Mouse (Mus musculus): ENCODE results near the gene Zcchc2. TPM values are rescaled to one million over a fixed set of nuclear protein-coding genes. Genes with fewer than 3 reads are reported as not detected.

Zcchc2 gene
- total RNA-seq, 1 experiment from 2014 or later, result 64.6 TPM

DNA sequence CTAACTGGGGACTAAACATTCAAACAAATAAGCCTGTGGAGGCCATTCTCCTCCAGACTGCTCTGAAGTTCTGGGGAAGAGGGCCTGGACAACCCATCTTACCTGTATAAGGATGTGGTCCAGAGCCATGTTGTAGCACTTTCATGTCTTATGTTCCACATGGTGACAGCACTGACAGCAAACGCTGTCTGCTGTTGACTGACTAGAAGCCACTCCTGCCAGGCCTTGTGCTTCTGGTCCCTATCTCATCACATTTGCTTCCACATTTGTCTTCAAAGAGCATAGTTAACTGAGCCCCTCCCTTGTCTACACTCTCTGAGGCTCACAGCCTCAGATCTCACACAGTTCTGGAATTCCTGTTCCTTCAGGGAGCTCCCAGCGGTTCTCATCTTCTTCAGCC lies 34.0 kb downstream of the Zcchc2 start:
- ATAC-seq (ENCODE audit: extremely low read depth, insufficient number of reproducible peaks, low FRiP score, poor library complexity, severe bottlenecking), result no peak

DNA sequence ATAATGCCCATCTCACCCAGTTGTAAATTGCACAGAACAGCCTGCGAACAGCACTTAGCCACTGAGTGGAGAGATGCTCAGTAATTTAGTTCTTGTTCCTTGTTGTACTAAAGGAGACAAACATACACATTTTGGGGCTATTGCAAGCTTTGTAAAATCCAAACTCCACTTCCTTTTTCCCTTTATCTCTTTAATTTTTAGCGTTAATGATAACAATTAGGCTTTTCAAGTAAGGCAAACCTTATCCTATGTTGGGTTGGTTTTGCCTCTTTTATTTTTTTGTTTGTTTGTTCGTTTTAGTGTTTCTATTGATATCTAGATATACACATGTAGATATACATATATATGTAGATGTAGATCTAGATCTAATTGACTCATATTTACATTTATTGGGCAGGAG lies 34.6 kb downstream of the Zcchc2 start:
- no peak for ATAC-seq (ENCODE audit: extremely low read depth, insufficient number of reproducible peaks, low FRiP score, poor library complexity, severe bottlenecking)

DNA sequence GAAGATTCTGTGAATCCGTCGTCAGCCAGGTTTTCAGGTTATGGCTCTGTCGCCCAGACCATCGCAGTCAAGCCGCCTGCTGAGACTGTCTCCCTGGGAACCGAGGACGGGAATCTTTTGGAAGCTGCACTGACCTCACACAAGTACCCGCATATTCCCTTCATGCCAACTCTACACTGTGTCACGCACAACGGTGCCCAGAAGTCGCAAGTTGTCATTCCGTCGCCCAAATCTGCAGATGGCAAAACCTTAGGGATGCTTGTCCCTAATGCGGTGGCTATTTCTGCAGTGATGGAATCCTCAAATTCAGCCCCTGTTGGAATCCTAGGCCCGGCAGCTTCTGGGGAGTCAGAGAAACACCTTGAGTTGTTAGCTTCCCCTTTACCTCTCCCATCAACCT lies 39.6 kb downstream of the Zcchc2 start:
- no peak for ATAC-seq (ENCODE audit: extremely low read depth, insufficient number of reproducible peaks, low FRiP score, poor library complexity, severe bottlenecking)

DNA sequence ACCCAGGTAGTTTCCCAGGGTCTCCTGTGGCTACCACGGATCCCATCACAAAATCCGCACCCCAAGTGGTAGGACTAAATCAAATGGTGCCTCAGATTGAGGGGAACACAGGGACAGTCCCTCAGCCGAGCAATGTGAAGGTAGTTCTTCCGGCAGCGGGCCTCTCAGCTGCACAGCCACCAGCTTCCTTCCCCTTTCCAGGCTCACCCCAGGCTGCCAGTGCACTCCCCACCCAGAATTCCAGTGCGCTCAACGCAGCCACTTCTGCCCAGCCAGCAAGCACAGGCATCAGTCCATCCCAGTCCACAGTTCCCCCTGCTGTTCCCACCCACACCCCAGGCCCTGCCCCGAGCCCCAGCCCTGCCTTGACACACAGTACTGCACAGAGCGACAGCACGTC lies 40.1 kb downstream of the Zcchc2 start:
- ATAC-seq (ENCODE audit: extremely low read depth, insufficient number of reproducible peaks, low FRiP score, poor library complexity, severe bottlenecking), result peak; percentile 61; the same call in 1 of the 2 replicates

DNA sequence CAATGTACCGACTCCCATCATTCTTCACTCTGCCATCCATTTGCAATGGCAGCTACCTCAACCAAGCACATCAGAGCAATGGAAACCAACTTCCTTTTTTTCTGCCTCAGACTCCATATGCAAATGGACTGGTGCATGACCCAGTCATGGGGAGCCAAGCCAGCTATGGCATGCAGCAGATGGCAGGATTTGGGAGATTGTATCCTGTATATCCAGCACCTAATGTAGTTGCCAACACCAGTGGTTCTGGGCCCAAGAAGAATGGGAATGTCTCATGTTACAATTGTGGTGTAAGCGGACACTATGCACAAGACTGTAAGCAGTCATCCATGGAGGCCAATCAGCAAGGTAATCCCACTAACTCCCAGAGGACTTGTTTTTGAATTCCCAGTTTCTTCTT lies 40.7 kb downstream of the Zcchc2 start:
- peak; percentile 17; the same call in 1 of the 2 replicates for ATAC-seq (ENCODE audit: extremely low read depth, insufficient number of reproducible peaks, low FRiP score, poor library complexity, severe bottlenecking)

DNA sequence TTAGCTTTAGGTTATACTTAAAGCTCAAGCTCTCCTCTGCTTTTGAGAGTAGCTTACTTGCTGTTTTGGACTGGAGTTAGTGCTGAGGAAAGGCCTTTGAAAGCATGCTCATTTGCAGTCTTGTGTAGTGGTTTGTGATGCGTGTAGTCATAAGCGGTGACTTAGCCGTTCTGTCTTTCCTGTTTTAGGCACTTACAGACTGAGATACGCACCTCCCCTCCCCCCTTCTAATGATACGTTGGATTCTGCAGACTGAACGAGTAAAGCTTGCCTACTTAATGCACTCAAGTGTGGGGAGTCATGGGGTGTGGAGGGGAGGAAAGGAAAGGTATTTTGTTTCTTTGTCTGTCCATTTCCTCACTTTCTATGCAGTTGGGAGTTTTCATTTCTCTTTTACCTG lies 41.7 kb downstream of the Zcchc2 start:
- ATAC-seq (ENCODE audit: extremely low read depth, insufficient number of reproducible peaks, low FRiP score, poor library complexity, severe bottlenecking), result no peak

DNA sequence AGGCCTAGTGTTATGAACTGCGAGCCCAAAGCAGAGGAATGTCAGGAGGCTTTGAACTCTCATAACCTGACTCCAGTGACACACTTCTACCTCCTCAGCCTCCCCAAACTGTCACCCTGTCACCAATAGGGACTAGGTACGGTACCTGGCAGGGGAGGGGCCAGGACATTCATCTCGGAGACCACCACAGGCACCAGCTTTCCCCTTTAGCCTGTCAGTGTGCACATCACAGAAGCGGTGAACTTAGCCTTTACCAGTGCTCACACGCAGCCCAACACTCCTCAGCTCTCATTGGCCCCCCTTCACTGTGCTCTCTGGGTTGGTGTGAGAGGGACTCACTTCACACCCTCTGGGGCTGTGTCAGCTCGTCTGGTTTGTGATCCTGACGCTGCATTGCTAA lies 44.6 kb downstream of the Zcchc2 start:
- no peak for ATAC-seq (ENCODE audit: extremely low read depth, insufficient number of reproducible peaks, low FRiP score, poor library complexity, severe bottlenecking)

DNA sequence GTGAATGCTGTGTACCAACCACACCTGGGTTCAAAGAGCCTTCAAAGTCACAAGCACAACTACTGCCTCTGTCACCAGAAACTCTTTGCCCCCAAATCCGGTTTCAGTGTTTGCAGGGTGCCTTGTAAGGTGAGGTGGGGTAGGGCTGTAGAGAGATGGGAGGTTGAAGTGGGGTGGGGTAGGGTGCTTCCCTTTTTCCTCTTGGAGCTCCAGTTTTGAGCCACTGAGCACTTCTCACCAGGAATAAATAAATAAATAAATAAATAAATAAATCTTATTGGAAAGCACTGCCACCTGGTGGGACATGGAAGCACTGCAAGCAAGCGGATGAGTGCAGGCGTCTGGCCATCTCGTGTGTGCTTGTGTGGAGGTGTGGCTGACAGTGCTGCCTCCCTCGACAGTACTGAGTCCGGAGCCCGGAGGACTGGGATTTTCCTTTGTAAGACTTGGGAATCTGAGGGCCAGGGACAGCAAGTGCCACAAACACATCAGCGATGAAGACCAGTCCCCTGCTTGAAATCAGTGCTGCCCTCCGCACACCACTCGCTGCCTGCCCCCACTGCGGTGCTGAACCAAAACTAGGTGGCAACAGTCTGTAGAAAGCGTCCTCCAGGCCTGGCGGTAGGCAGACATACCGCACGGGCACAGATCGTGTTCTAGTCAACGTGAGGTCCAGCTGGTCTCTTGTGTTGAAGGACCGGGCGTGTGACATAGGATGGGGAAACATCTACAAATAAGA lies 46.8 kb downstream of the Zcchc2 start:
- ATAC-seq (ENCODE audit: extremely low read depth, insufficient number of reproducible peaks, low FRiP score, poor library complexity, severe bottlenecking), result peak; percentile 62

DNA sequence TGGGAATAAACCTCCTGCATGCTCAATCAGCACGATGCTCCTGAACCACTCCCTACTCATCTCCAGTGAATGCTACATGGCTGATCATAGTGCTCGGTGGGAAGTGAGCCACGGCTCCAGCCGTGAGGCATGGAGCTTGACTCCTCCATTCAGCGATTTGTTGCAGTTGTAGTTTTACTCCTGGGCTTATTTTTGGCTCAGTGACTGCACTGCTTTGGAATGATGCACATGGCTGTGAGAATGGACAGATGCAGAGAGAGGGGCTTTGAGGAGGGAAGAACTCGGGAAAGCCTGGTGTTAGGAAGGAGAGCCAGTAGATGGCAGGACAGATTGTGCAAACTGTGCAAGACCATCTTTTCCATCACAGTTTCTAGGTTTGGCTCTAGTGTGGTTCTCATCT lies 49.1 kb downstream of the Zcchc2 start:
- no peak for ATAC-seq (ENCODE audit: extremely low read depth, insufficient number of reproducible peaks, low FRiP score, poor library complexity, severe bottlenecking)

DNA sequence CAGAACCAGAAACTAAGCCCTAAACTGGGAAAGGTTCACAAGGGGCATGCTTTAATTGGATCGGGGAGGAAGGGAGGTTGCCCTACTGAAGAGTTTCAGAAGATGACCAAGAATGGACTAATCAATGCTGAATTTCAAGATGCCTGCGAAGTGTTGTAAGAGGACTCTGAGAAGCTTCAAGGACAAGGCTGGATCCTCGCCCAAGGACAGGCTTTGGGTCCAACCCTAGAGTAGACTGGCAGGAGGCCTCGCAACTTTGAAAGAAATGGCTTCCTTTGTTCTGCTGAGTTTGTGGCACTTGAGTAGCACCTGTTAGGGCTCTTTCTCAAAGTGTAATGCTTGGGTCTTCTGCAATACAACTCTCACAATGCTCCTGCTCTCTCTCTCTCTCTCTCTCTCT lies 50.1 kb downstream of the Zcchc2 start:
- no peak for ATAC-seq (ENCODE audit: extremely low read depth, insufficient number of reproducible peaks, low FRiP score, poor library complexity, severe bottlenecking)

DNA sequence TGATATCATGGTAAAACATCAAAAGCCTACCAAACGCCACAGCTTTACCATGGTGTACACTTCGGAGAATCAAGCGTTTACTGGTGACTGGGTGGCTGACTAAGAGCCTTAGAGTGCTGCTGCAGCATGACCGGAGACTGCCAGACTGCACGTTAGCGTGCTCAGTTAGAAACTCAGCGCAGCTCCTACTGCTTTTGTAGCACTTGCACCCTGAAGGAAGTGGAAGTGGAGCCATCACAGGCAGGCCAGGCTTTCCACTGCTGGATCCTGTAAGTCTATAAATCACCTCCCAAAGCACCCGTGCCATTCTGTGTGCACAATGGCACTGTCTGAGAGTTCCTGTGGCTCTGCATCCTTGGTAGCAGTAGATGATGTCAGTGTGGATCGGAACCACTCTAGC lies 52.0 kb downstream of the Zcchc2 start:
- ATAC-seq (ENCODE audit: extremely low read depth, insufficient number of reproducible peaks, low FRiP score, poor library complexity, severe bottlenecking), result no peak

DNA sequence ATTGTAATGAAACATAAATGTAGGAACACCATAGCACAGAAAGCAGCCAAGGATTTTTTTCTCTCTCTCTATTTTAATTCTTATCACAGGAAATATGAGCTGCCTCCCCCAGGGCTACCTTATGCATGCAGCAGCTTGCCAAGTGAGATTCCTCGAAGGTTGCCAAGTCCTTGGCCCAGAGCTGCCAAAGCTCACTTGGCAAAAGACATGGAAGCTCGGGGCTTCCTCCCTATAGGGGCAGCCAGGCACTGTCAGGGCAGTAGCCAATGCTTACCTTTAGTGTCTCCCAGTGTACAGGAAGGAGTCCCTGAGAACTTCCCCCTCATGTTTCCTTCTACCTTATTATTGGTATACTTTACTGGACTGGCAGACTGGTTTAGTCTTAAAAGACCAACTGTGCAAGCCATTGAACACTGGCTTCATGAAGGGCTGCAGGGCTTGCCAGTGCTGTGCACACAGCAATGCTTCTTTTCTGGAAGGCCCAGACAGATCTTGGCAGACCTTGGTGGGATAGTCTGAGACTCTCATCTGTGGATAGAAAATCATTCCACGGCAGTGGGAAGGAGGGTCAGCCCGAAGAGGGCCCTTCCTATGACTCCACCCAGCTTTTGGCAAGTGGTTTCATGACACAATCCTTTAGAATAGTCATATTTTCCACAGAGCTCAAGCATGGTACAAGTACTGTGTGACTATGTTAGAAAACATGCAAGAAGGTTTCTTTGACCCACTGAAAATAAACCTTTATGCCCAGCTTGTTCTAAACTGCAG lies 53.0 kb downstream of the Zcchc2 start:
- no peak for ATAC-seq (ENCODE audit: extremely low read depth, insufficient number of reproducible peaks, low FRiP score, poor library complexity, severe bottlenecking)

DNA sequence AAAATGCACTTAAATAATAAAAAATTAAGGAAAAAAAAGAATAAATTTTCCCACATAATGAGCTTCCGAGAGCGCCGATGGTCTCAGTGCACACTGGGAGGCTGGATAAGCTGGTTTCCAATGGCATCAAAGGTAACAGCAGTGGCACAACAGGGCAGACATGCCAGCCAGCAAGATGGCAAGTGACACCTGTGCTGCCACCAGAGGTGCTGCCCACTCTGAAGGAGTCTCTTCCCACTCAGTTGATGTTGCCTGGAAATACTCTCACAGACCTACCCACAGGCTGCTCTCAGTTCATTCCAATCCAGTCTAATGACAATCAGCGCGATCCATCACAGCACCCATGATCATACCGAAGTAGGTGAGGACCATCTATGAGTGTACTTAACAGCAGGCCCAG lies 58.8 kb downstream of the Zcchc2 start:
- no peak for ATAC-seq (ENCODE audit: extremely low read depth, insufficient number of reproducible peaks, low FRiP score, poor library complexity, severe bottlenecking)

DNA sequence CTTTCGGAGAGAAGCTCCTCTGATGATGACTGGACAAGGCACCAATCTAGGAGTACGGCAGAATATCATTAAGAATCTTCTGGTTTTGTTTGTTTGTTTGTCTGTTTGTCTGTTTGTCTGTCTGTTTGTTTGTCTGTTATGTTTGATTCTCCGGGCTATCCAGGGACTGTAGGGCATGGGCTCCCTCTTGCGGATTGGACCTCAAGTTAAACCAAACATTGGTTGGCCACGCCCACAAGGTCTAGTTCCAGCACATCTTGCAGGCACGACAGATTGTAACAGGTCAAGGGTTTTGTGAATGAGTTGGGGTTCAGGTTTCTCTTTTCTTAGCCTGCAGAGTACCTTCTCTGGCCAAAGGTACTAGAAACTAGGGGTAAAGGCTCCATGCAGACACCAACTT lies 64.8 kb downstream of the Zcchc2 start:
- no peak for ATAC-seq (ENCODE audit: extremely low read depth, insufficient number of reproducible peaks, low FRiP score, poor library complexity, severe bottlenecking)

DNA sequence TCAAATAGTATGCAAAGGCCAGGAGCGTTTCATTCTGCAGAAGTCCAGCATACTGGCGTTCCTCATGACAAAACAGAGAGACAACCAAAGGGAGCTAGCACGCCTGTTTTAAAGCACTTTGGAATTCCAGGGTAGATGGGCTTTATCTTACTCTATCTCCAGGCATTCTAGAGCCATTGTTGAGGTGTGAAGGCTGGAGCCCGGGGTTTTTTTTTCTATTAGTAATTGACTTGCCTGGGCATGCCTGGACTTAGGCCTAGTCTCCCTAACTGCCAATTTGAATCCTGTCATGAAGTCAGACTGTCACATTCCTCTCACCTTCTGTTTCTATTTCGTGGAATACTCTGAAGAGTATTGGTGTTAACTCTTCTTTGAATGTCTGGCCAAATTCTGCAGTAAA lies 68.1 kb downstream of the Zcchc2 start:
- ATAC-seq (ENCODE audit: extremely low read depth, insufficient number of reproducible peaks, low FRiP score, poor library complexity, severe bottlenecking), result no peak

DNA sequence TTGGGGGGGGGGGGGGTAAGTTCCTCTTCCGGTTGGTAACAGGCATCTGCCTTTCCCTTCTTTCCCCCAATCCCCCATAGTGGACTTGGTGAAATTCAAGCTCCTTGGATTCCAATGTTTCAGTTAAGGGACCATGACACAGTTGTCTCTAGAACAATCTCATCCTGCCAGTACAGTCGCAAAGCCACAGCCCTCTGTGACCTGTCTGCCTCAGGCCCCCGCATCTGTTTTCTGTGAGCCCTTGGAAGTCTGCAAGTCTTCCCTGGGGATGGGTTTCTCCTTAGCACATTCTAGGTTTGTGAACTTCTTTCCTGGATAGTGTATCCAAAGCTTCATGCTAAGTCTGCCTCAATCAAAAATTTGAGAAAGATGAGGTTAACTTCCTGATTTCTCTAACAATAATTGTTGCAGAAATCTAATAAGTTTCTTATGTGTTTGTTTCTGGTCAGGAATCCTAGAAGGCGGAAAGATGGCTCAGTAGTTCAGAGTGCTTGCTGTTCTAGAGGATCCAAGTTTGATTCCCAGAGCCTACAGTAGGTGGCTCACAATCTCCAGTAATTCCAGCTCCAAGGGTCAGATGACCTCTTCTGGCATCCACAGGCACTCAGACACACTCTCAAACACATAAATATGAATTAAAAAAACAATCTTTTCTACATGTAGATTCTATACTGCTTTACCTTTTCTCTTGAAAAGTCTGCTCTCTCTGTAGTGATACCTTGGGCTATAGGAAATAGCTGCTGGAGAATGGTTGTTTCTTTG lies 69.5 kb downstream of the Zcchc2 start:
- no peak for ATAC-seq (ENCODE audit: extremely low read depth, insufficient number of reproducible peaks, low FRiP score, poor library complexity, severe bottlenecking)

DNA sequence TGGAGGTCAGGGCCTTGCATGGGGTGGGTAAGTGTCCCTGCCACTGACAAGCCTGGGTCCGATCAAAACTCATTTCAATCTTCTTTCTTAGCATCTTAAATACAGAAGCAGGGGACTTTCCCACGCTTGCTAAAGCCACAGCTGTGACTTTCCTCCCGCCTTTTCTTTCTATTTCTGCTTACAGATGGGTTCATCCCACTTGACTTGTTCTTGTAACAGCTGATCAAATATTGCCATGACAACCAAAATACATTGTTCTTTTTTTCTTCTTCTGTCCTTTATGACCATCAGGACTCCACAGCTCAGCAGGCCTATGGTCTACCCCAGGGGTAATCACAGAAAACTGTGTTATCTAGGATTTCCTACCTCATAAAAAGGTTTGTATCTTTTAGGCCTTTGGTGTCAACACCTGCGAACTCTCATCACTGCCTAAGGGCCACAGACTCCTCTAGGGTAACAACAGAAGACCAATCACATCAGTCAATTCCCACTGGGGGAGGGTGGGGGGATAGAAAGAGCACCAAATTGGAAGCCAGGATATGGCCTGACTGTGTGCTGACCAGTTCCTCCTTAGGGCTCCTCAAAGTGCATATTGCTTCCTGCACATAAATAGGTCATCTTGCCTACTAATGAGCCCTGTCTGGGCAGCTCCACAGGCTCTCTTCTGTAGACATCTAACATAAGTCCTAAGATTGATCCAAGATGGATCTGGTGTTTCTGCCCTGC lies 71.1 kb downstream of the Zcchc2 start:
- ATAC-seq (ENCODE audit: extremely low read depth, insufficient number of reproducible peaks, low FRiP score, poor library complexity, severe bottlenecking), result peak; percentile 63

DNA sequence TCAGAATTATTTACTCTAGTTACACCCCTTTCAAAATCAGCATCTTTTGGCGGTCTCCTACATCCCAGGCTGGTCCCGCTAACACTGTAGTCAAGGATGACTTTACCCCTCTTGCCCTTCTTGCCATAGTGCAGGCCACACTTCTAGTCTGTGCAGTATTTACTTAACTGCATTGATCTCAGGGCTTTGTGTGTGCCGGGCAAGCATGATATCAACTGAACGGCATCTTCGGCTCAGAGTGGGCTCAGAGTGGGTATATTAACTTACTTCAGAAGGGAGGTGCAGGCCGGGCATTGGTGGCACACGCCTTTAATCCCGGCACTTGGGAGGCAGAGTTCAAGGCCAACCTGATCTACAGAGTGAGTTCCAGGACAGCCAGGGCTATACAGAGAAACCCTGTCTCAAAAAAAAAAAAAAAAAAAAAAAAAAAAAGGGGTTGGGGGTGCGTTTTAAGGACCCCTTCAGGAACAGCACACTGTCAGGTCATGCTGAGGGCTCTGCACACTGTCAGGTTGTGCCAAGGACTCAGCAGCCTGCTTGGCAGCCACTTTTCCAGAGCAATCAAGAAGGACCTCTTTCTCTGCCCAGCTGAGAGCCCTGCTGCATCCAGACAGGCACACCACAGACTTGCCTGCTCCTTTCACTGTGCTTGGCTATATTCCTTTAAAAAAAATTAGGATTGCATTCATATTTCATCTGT lies 72.8 kb downstream of the Zcchc2 start:
- no peak for ATAC-seq (ENCODE audit: extremely low read depth, insufficient number of reproducible peaks, low FRiP score, poor library complexity, severe bottlenecking)
